Mouse (Mus musculus): ENCODE results near the gene Mettl21a.

DNA sequence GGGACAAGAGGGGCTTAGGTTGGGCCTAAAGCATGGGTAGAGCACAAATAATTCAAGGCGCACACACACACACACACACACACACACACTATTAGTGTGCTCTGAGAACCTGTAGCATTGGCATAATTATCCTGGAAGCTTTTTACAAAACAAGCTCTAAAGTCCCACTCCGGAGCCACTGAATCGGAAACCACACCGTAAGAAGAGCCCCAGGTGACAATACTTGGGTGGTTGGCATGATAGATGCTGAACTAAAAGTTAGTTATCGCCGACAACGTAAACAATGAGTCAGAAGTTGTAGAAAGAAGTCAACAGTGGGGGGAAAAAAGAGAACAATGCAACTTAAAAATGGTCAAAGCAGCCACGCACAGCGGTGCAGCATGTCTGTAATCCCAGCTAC lies 2.7 kb downstream of the Mettl21a start:
- no peak for TF ChIP-seq POLR2A (IDR thresholded peaks at IDR 0.05; ENCODE audit: low read depth, low read length)
- TF ChIP-seq CTCF (IDR thresholded peaks at IDR 0.05; ENCODE audit: borderline replicate concordance, insufficient read depth, low read length): no peak

Data from embryonic fibroblast, embryonic 13.5 days (primary cell).